Mouse (Mus musculus): ENCODE measurements around the gene Gm13040. TPM values are rescaled to one million over a fixed set of nuclear protein-coding genes. Genes with fewer than 3 reads are reported as not detected.
"Not testable (repeated sequence)": the region's sequence is repeated elsewhere in the genome, so short reads cannot be mapped to it uniquely, and the experiment has no call there.

The Gm13040 gene
- polyA plus RNA-seq (2015; fragmentation: Nextera tagmentation; extraction: Ambion mirVana): not detected in 2 replicates

DNA sequence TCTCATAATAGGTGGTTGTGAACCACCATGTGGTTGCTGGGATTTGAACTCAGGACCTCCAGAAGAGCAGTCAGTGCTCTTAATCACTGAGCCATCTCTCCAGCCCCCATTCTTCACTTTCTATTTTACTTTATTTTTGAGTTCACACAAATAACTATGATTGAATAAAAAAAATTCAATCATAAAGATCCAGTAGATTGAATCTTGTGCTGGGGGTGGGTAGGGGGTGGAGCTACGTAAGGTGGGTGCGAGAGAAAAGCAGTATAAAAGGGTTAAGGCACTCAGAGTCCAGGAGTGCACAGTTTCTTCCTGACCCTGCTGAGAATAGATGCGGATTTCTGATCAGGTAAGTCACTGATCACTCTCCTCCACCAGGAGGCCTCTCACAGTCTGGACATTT is at the start of gene Gm13040:
Gm13040 (plus strand) TSS at position 301 of the 400 bp plus-strand sequence.
- H3K27ac ChIP-seq (replicated peaks); H3K27me3 ChIP-seq; H3K9me3 ChIP-seq (replicated peaks); H3K4me1 ChIP-seq; H3K36me3 ChIP-seq; H3K9ac ChIP-seq; H3K4me3 ChIP-seq (replicated peaks); ATAC-seq (ENCODE audit: insufficient number of reproducible peaks, low FRiP score, low TSS enrichment, low read depth); H3K4me2 ChIP-seq (replicated peaks): not testable (repeated sequence)
- WGBS: no CpG with 5 or more reads among the region's 3 CpGs

DNA sequence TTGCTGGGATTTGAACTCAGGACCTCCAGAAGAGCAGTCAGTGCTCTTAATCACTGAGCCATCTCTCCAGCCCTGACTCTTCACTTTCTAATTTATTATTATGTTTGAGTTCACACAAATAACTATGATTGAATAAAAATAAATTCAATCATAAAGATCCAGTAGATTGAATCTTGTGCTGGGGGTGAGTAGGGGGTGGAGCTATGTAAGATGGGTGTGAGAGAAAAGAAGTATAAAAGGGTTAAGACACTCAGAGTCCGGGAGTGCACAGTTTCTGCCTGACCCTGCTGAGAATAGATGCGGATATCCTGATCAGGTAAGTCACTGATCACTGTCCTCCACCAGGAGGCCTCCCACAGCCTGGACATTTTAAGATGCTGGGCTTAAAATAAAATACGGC is 24.7 kb upstream of the Gm13040 start, which contains the start of gene Gm13043:
Gm13043 (plus strand) TSS at position 301 of the 400 bp plus-strand sequence.
- no peaks in the 10 kb centered on the region for H3K4me1 ChIP-seq

DNA sequence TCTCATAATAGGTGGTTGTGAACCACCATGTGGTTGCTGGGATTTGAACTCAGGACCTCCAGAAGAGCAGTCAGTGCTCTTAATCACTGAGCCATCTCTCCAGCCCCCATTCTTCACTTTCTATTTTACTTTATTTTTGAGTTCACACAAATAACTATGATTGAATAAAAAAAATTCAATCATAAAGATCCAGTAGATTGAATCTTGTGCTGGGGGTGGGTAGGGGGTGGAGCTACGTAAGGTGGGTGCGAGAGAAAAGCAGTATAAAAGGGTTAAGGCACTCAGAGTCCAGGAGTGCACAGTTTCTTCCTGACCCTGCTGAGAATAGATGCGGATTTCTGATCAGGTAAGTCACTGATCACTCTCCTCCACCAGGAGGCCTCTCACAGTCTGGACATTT is 15.6 kb downstream of the Gm13040 start, which contains the start of the genes BC080695 and Gm13057:
BC080695 (plus strand) TSS at position 301 of the 400 bp plus-strand sequence.
Gm13057 (plus strand) TSS at position 310 of the 400 bp plus-strand sequence.
- ATAC-seq (ENCODE audit: insufficient number of reproducible peaks, low FRiP score, low TSS enrichment, low read depth); H3K27ac ChIP-seq (replicated peaks); H3K4me2 ChIP-seq (replicated peaks); H3K4me1 ChIP-seq; H3K9me3 ChIP-seq (replicated peaks); H3K4me3 ChIP-seq (replicated peaks); H3K27me3 ChIP-seq; H3K9ac ChIP-seq; H3K36me3 ChIP-seq: not testable (repeated sequence)
- no CpG with 5 or more reads among the region's 3 CpGs for WGBS

More for the DNA sequence above, 24.7 kb upstream of the Gm13040 start, which contains the start of gene Gm13043:
- Histone ChIP-seq H3K9ac (no peak within 1 kb of the TSS), H3K27me3 (no peaks in the 10 kb centered on the region), H3K9me3 (replicated peaks) (no peaks in the 10 kb centered on the region), H3K4me2 (replicated peaks) (no peak within 1 kb of the TSS), H3K27ac (replicated peaks) (no peak within 1 kb of the TSS), H3K36me3 (no peaks in the 10 kb centered on the region), H3K4me3 (replicated peaks) (no peak within 1 kb of the TSS)
- ATAC-seq (ENCODE audit: insufficient number of reproducible peaks, low FRiP score, low TSS enrichment, low read depth): no peak
- 81% methylated on average over 3 of the region's 3 CpGs for WGBS

Other genes starting within 250 kb of the Gm13040 start
- gene Pdpn, start 236.4 kb upstream of the Gm13040 start, polyA plus RNA-seq (2015; fragmentation: Nextera tagmentation; extraction: Ambion mirVana): 43.8 and 45.7 TPM in 2 replicates
- 1.2 and 2.0 TPM in 2 replicates for gene Lrrc38, start 186.2 kb upstream of the Gm13040 start, polyA plus RNA-seq (2015; fragmentation: Nextera tagmentation; extraction: Ambion mirVana)
- not detected in 2 replicates for gene Pramel1, start 141.5 kb upstream of the Gm13040 start, polyA plus RNA-seq (2015; fragmentation: Nextera tagmentation; extraction: Ambion mirVana)
- gene Pramef8, start 123.5 kb upstream of the Gm13040 start, polyA plus RNA-seq (2015; fragmentation: Nextera tagmentation; extraction: Ambion mirVana): 18.9 and 19.1 TPM in 2 replicates
- gene Oog4, start 85.6 kb upstream of the Gm13040 start, polyA plus RNA-seq (2015; fragmentation: Nextera tagmentation; extraction: Ambion mirVana): not detected in 2 replicates
- not detected in 2 replicates for gene Gm13043, start 24.6 kb upstream of the Gm13040 start, polyA plus RNA-seq (2015; fragmentation: Nextera tagmentation; extraction: Ambion mirVana)
- not detected in 2 replicates for gene BC080695, start 15.7 kb downstream of the Gm13040 start, polyA plus RNA-seq (2015; fragmentation: Nextera tagmentation; extraction: Ambion mirVana)
- not detected in 2 replicates for gene Gm13057, start 15.8 kb downstream of the Gm13040 start, polyA plus RNA-seq (2015; fragmentation: Nextera tagmentation; extraction: Ambion mirVana)
- not detected in 2 replicates for gene Gm13083, start 79.0 kb downstream of the Gm13040 start, polyA plus RNA-seq (2015; fragmentation: Nextera tagmentation; extraction: Ambion mirVana)
- not detected in 2 replicates for gene Gm13088, start 121.3 kb downstream of the Gm13040 start, polyA plus RNA-seq (2015; fragmentation: Nextera tagmentation; extraction: Ambion mirVana)
- not detected in 2 replicates for gene Gm13089, start 166.8 kb downstream of the Gm13040 start, polyA plus RNA-seq (2015; fragmentation: Nextera tagmentation; extraction: Ambion mirVana)
- not detected in 2 replicates for gene Gm13078, start 183.5 kb downstream of the Gm13040 start, polyA plus RNA-seq (2015; fragmentation: Nextera tagmentation; extraction: Ambion mirVana)